Mouse (Mus musculus) embryo, embryonic 11.5 days (tissue): ENCODE results near the gene Masp1.

Source experiments
- DNase-seq: peaks from one replicate; pipeline ENCODE4 v3.0.0-alpha.2; 2012; ENCODE audit warnings: low read depth, low spot score

The Masp1 gene

DNA sequence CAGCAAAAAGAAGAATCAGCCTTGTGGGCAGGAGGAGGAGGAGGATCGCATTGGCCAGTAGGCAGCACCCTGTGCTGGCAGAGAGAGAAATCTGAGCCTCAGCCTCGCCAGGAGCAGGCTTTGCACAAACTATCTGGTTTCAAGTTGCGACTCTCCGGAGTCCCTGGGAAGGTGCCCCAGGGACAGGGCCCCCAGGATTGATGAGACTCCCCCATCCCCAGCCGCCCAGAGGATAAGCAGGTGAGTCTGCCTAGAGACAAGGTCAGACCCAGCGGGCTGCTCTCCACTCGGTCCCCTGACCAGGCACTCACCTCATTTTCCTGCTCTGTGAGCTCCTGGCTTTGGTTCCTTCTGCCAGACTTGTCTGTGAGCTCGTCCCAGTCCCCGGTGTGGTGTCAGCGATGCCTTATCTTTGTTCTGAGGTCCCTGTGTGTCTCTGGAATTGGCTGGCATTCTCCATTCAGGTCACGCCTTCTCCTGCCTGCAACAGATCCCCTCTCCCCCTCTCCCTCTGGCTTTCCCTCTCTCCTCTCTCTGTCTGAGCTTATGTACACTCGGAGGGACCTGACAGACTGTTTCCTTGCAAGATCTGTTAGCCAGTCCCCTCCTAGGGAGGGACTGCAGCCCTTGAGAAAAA, at the start of gene Masp1, which contains the start of gene Rtp4:
Masp1 (minus strand) TSS at position 581 of the 637 bp plus-strand sequence.
Rtp4 (plus strand) TSS at position 57 of the 637 bp plus-strand sequence.
- peak; percentile 26 for DNase-seq

DNA sequence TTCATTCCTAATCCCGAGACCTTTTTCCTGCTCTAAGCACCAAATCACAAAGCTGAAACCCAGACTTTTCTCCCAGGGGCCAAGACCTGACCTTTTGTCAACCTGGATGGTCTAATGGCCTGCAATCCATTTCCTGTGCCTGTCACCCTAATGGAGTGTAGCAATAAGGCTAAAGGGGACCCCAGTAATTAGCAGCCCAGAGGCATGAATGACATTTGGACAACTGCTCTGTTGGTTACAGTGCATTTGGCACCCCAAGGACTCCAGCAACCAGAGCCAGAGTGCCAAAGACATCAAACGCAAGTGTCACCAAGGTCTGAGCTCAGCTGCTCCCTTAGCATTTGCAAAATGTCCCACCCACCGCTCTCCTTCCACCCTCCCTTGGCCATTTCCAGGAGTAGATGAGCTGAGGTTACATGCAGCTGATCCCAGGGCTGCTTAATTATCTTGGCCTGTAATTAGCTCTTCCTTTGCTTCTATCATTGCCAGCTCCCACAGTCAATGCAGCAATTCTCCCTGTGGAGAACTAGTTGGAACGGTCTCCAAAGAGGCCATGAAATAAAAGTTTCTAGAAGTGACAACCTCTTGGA, 47.8 kb upstream of the Masp1 start:
- DNase-seq, result no peak

DNA sequence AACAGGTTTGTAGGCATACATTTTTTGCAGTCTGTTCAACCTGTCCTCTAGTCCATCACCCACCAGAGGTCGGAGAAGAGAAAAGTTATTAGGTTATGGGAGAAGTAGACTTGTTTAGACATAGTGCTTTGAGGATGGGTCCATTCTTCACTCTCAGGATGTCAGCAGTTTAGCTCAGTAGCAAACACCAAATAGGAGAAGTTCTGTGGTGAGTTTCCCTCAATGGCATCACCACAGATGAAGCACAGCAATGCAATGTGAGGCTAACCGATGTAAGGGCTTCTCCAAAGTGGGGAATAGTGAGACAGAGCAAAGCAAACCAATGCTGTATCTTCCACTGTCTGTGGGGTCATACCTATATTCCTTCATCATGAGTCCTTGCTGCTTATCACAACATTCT, 37.1 kb upstream of the Masp1 start:
- no peak for DNase-seq

DNA sequence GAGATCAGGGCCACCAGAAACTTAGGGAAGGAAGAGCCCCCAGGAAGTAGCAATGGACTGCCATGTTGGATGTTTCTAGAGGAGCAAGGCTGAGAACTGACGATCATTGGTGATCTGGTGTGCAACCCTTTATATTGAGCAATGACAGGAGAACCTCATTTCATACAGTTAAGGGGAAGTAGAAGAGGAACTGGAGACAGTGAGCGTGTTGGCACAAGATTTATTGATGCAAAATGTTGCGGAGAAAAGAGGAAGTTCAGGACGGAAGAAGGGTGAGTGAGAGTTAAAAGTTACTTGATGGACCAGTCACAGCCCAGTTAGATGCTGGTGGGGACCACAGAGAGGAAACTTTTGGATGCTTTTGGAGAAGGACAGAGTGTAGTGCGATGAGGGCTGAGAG, 36.6 kb upstream of the Masp1 start:
- no peak for DNase-seq

DNA sequence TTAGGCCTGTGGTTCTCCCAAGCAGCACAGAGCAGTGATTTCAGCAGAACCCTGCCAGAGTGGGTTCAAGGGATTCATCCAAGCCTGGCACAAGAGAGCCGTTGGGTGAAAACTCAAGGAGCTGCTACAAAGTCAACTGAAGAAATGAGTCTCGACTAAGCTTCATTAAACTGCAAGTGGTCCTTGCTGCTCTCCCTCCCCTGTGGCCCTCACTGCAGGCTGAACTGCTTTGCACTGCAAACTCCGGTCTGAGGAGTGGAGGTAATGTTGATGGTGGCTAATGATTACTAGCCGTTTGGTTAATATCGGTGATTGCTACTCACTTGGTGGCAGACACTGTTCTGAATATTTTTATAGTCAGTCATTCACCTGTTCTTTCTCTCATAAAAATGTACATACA, 34.1 kb upstream of the Masp1 start:
- DNase-seq, result no peak

DNA sequence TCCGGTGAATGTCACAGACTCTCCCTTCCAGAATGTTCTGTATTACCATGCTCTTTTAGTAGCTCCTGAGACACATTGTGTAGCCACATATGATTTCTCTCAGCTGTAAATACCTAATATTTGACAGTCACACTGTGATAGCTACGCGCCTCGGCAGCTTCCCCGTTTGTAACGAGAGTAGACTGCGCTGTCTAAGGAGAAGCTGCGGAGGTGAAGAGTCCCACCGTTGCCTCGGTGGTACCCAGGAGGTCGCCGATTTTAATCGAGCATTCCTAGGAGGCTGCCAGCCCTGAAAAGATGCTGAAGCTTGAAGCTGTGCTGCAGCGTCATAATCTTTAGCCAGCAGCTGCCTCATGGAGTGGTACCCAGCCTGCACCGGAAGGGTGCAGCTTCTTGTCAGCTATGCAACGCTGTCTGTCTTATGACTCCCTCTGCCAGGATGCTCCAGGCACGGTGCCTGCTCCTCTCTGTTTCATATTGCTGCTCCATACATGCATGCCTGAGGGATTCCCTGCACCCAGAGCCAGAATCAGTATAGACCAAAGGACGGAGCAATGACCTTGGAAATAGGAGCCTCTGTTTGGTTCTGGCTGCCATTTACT, 30.5 kb upstream of the Masp1 start:
- DNase-seq, result no peak

DNA sequence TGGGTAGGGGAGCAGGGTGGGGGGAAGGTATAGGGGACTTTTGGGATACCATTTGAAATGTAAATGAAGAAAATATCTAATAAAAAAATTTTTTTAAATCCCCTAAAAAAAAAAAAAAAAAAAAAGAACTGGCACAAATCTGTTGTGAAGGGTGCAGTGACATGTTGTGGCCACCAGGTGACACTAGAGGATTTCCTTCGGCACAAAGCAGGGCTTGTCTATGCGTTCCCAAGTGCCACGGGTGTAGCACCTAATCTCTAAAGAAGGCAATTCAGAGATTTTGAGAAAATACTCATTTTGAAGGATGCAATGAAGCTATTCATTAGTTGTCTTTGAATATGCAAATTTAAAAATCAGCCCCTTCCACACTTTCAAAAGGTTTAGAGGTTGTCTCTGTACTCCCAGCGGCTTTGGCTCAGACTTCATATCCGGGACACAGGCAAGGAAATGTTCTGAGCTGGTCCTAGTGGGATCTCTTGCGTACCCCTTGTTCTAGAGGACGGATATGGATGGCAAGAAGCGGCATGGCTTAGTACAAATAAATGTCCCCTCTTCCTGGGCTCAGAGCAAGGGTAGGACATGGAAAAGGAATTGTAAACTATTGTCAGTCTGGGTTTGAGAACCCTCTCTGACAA, 29.8 kb upstream of the Masp1 start:
- DNase-seq, result peak; percentile 48

DNA sequence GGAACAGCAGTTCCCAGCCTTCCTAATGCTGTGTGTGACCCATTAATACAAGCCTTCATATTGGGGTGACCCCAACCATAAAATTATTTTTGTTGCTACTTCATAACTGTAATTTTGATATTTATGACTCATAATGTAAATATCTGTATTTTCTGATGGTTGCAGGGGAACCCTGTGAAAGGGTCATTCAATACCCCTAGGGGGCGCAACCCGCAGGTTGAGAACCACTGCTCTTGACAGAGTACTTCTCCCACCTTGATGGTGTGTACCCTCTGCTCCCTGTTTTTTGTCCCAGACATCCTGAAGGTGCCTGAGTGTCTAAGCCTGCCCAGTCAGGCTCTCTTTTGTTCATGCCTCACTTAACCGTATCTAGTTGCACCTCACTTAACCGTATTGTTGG, 27.2 kb upstream of the Masp1 start:
- no peak for DNase-seq

DNA sequence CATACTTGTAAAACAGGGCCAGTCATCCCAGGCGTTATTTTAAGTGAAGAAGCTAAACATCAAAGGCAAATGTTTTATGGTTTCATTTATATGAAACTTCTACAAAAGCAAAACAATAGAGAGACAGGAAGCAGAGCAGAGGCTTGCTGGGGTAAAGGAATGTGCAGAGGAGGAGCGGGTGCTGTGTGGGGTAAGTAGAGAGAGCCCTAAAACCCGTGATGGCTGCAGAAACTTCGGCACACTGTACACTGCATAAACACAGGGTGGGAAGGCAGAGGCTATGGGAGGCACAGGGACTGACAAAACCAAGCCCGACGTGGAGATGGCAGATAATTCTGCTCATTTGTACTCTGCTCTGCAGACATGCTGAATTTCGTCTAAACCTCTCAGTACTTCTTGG, 23.7 kb upstream of the Masp1 start:
- no peak for DNase-seq

DNA sequence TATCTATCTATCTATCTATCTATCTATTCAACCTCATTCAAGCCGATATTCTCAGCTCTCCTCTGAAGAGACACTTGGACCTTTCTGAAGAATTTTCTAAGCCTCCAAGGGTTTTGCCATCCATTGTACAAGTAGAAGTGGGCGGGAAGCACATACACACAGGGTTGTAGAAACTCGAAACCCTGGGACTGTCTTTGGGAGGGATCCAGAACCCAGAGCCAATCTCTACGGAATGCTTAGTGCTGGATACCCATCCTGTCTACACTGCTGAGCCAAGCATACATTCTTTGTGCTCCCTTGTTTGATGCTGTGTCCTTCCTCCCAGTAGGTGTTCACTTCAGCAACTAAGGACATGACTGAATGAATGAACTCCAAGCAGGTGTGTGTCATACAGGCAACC, 22.3 kb upstream of the Masp1 start:
- DNase-seq, result no peak

DNA sequence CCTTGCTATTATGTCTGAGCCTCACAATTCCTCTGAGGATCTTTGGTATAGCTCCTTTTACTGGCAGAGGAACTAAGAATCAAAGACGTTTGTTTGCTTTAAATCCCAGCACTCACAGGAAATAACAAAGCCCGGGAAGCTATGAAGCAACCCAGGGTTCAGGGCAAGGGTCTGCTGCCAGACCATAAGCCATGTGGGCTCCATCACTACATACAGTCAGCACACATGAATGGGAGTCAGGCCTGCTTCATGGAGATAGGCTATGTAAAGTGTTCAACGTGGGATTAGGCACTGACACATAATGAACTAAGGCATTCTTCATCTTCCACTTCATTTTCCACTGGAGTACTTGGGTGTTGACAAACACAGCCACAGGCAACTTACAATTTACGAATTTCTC, 20.4 kb upstream of the Masp1 start:
- DNase-seq, result no peak

DNA sequence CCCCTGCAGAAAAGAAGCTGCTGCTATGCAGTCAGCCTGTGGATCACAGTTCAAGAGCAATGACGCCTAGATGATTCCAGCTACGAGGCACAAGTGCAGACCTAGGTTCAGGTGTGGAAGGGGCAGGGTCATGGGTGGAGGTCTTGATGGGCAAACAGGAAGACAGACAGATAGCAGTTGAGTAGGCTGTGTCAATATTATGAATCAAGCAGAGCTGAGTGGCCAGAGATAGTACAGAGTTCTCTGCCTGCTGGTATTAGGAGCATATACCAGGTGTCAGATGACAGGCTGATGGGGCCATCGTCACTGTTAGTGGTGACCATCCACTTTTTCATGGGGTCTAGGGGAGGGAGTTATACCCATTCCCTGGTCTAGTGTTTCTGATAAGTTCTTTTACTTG, 13.1 kb upstream of the Masp1 start:
- DNase-seq, result no peak

DNA sequence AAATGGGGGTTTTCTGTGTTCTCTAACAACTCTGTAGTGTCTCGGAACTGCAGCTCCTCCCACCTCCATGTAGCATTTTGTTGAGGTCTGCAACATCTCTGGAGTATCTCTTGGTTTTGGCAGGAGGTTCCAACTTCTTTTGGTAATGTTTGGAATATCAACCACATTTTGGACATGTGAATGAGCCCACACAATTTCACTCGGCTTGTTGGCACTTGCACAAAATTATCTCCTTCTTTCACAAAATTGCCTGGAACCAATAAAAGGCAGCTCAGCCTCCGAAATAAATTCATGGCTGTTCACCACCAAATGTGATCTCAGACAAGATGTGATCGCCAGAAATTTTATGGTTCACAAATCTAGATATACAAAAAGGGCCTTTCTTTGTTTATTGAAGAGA, 8.6 kb upstream of the Masp1 start:
- no peak for DNase-seq

DNA sequence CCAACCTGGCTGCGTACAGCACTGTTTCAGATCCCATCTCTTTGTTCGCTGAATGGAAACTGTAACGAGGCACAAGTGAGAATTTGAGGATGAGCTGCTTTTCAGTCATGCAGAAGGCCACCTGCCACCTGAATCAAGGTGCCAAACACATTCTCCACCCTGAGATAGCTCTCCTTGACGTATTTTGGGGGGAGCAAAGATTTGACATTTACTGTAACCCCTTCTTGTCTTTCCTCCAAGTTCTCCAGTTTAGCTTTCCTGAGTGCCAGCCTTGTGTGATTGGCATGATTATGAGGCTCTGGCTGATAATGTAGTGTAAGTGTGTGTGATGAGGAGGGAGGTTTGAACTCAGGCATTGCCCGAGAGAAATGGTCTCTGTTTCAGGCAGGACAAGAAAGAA, 1.5 kb upstream of the Masp1 start:
- DNase-seq, result no peak

DNA sequence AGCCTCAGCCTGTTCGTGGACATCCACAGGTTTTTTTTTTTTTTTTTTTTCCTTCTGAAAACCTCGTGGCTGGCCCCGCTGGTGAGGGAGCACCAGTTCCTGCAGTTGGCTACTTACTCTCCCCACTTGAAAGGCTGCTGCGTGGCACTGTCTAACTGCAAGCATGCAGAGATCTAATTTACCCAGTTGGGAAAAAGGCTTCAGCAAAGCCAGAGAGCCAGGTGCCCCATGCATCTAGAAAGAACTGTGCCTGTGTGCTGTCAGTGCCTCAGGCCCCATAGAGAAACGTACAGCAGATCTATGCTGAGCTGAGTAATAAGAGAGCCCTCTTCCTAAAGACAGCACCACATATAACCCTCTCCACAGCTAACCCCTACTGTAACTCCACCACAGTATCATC, 477 bp upstream of the Masp1 start:
- no peak for DNase-seq

DNA sequence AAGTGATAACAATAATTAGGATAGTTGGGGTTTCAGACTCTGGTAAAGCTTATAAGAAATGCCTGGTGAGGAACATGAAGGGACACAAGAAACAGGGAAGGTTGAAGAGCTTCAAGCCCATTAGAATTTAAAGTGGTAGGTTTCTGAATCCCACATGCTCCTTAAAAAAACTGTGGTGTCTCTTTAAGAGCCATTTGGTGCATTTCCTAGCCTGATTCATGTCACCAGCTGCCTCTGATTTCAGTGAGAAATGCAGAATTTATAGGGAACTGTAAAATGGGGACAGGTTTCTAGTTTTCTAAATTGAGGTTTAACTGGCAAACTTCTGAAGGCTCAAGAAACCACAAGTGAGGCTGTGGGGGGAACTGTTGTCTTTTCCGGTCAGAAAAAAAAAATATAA, 844 bp downstream of the Masp1 start:
- no peak for DNase-seq

DNA sequence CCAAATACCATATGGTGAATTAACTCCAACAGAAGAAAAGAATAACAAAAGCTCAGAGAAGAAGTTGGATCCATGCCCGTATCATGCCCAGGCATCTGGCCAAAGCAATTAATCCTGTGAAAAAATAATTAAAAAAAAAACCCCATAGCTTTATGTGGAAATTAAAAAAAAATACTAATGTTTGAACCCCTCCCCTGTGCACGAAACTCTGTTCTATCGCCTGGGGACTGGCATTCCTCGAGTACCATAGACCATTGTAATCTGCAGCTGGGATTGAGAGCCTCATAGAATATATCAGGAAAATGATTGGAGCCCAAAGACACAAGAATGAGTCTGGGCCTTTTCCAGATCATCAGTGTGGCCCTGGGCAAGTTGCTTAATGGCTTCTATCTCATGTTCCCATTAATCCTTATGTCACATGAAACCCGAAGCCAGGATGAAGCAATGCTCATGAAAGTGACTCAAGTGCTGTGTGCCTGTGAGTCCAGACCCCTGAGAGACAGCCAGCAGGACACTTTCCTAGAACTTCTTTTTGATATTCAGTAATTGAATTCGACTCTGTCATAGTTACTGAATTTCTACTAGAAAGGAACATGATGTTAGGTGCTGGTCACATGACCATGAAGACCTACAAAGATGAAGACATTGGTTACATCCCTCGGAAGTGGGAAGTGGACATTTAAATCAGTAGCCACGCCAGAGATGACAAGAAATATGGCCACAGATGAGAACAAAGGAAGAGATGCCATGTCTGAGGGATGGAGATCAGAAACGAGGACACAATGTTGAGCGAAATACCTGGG, 1.8 kb downstream of the Masp1 start:
- DNase-seq, result no peak

DNA sequence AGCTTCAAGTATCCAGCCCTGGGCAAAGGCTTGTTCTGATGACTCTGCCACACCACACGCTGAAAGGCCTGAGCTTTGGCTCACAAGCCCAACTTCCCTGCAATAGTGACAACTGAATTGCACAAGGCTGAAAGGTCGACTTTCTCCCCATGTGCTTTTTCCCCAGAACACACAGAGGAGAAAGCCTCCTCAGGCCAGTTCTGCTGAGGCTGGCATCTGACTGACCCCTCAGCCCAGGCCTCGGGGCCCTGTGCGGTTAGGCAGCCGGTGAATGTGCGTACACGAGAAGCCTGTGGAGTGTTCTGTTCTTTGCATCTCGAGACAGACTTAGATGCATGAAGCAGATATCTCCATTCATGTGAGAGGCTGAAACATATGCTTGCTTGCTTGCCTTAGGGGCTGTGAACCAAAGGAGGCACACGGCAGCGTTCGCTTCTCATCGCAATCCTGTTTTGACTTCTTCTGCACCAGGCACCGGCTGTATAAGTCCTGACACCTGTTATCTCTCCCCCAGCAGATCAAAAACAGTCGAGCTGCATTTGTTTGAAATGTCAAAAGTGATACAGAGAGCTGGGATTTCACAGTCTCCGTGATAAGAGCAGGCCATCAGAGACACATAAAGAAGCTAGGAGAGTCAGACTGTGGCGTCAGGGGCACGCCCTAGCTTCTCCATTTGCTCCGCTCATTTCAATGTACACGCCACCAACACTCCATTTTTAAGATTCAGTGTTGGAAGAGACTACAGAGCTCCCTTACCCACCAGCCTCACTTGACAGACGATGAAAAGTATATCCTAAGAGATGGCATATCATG, 2.7 kb downstream of the Masp1 start:
- no peak for DNase-seq

DNA sequence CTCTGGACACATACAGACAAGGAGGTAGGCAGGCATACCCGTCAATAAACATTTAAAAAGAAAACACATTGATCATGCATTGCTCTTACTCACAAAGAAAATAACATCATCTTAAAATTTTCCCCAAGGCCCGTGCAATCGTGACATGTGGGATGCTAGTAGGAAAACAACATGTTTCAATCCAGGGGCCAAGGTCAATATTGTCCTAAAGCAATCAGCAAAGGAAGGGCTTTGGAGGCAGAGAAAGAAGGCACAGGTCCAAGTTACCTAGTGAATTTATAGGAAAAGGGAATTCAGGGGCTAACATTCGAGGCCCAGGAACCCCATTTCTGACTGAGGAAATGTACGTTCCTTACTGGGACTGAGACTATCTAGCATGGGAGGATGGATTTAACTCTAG, 3.4 kb downstream of the Masp1 start:
- DNase-seq, result no peak

DNA sequence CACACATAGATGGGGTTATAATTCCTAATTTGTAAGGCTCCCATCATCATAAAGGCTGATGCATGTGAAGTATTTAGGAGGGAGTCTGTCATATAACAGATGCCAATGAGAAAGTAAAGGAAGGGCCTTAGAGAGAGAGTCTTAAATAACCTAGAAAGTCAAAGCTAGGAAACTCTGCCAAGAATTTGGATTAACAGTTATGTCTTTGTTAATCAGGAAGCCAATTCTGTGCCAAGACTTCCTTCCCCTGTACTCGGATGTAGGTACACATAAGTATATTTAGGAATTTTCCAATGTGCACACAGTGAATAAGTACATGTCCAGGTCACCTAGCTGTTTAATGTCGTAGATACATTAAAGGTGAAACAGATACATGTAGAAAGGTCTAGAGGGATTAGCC, 4.0 kb downstream of the Masp1 start:
- no peak for DNase-seq

DNA sequence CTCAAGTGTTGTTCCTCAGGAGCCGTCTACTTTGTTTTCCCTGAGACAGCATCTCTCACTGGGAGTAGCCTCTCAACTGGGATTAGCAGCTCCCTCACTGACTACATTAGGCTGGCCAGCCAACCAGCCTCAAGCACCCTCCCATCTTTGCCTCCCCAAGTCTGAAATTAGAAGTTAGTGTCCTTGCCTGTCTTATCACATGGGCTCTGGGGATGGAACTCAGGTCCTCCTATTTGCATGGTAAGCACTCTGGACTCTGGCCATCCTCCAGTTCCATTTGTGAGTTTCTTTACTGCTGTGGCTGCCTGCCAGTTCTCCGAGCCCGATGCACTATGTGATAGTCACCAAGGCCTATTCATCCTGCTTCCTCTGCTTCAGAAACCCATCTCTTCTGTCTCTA, 4.8 kb downstream of the Masp1 start:
- no peak for DNase-seq
